Mouse (Mus musculus) embryonic facial prominence, embryonic 15.5 days (tissue): Measurements from ENCODE around the gene Ints7. TPM values are rescaled to one million over a fixed set of nuclear protein-coding genes. Genes with fewer than 3 reads are reported as not detected.

Experiments
- ATAC-seq: fragments of 200-750 bp; cut with Nextera tagmentation; 2 replicates; pipeline ENCODE4 v1.8.0; 2017; ENCODE audit warnings: low read depth, moderate TSS enrichment; ENCODE audit not compliant: insufficient number of reproducible peaks, low FRiP score, low TSS enrichment
- H3K27ac ChIP-seq: fragments of 300-500 bp; sonication (generic); replicated peaks from 2 replicates; pipeline ENCODE4 v1.5.1; 2015; ENCODE audit warnings: mild to moderate bottlenecking, inconsistent platforms
- H3K27me3 ChIP-seq: fragments of 300-500 bp; sonication (generic); 2 replicates; pipeline ENCODE4 v1.6.1; 2015; ENCODE audit warnings: inconsistent platforms
- H3K36me3 ChIP-seq: fragments of 300-500 bp; sonication (generic); 2 replicates; pipeline ENCODE4 v1.6.1; 2015; ENCODE audit warnings: mild to moderate bottlenecking, inconsistent platforms
- H3K4me1 ChIP-seq: fragments of 300-500 bp; sonication (generic); 2 replicates; pipeline ENCODE4 v1.6.1; 2015; ENCODE audit warnings: inconsistent platforms
- H3K4me2 ChIP-seq: fragments of 300-500 bp; sonication (generic); replicated peaks from 2 replicates; pipeline ENCODE4 v1.6.1; 2015; ENCODE audit warnings: mild to moderate bottlenecking, inconsistent platforms
- H3K4me3 ChIP-seq: fragments of 300-500 bp; sonication (generic); replicated peaks from 2 replicates; pipeline ENCODE4 v1.5.1; 2015; ENCODE audit warnings: mild to moderate bottlenecking, inconsistent platforms
- H3K9ac ChIP-seq: fragments of 300-500 bp; sonication (generic); 2 replicates; pipeline ENCODE4 v1.6.1; 2015; ENCODE audit warnings: inconsistent platforms
- H3K9me3 ChIP-seq: fragments of 300-500 bp; sonication (generic); replicated peaks from 2 replicates; pipeline ENCODE4 v1.6.1; 2016; ENCODE audit warnings: inconsistent platforms
- WGBS: fragments of 180-500 bp; shearing (Covaris S2); methylation state at CpG from one replicate; pipeline ENCODE4 v1.1.7; 2015; 5-methylcytosine and 5-hydroxymethylcytosine counted together
- polyA plus RNA-seq: library from polyadenylated mRNA; unstranded; fragments of >200 nt; fragmentation: Nextera tagmentation; extraction: Ambion mirVana; gene quantifications from 2 replicates; pipeline ENCODE4 v1.2.1, GENCODE M21; 2015

The Ints7 gene
- polyA plus RNA-seq, 1 experiment from 2014 or later = 47.7 TPM

GRCm38 (mm10) chr1:191557109-191557508 lies 18.3 kb upstream of the Ints7 start:
- no peaks in the 10 kb centered on the region for H3K9me3 ChIP-seq
- no peaks in the 10 kb centered on the region for H3K27me3 ChIP-seq
- no peak overlapping the region for H3K27ac ChIP-seq
- no peaks in the 10 kb centered on the region for H3K4me1 ChIP-seq
- H3K4me2 ChIP-seq = no peak overlapping the region
- H3K36me3 ChIP-seq = peaks cover 18% of the 10 kb centered on the region
- no peak for ATAC-seq
- 59% methylated on average over 8 of the region's 8 CpGs for WGBS
- H3K9ac ChIP-seq = no peak overlapping the region
- no peak overlapping the region for H3K4me3 ChIP-seq

- Histone ChIP-seq H3K9me3 (no peaks in the 10 kb centered on the region), H3K27me3 (no peaks in the 10 kb centered on the region), H3K4me3 (no peak overlapping the region), H3K36me3 (peaks cover 13% of the 10 kb centered on the region), H3K27ac (no peak overlapping the region), H3K9ac (no peak overlapping the region), H3K4me2 (no peak overlapping the region), H3K4me1 (no peaks in the 10 kb centered on the region)
- WGBS = 88% methylated on average over 5 of the region's 5 CpGs
- ATAC-seq = no peak
Observed at GRCm38 (mm10) chr1:191559779-191560178, 15.7 kb upstream of the Ints7 start.

GRCm38 (mm10) chr1:191562823-191563365 lies 12.5 kb upstream of the Ints7 start:
- Histone ChIP-seq H3K4me3 (no peak overlapping the region), H3K4me1 (no peaks in the 10 kb centered on the region), H3K9me3 (no peaks in the 10 kb centered on the region), H3K36me3 (peaks cover 7% of the 10 kb centered on the region; the same call in 1 of the 2 replicates), H3K9ac (no peak overlapping the region), H3K27me3 (no peaks in the 10 kb centered on the region), H3K4me2 (no peak overlapping the region), H3K27ac (no peak overlapping the region)
- no peak for ATAC-seq
- WGBS = 55% methylated on average over 6 of the region's 6 CpGs

GRCm38 (mm10) chr1:191567859-191568258 lies 7.6 kb upstream of the Ints7 start:
- Histone ChIP-seq H3K36me3 (peaks cover 11% of the 10 kb centered on the region; the same call in 1 of the 2 replicates), H3K9ac (no peak overlapping the region), H3K4me3 (no peak overlapping the region), H3K4me1 (no peaks in the 10 kb centered on the region), H3K9me3 (no peaks in the 10 kb centered on the region), H3K27me3 (no peaks in the 10 kb centered on the region), H3K27ac (no peak overlapping the region), H3K4me2 (no peak overlapping the region)
- WGBS = 83% methylated on average over 1 of the region's 1 CpGs
- ATAC-seq = no peak

GRCm38 (mm10) chr1:191569625-191570024 lies 5.8 kb upstream of the Ints7 start:
- Histone ChIP-seq H3K9ac (no peak overlapping the region), H3K36me3 (peaks cover 7% of the 10 kb centered on the region; the same call in 1 of the 2 replicates), H3K27ac (no peak overlapping the region), H3K9me3 (no peaks in the 10 kb centered on the region), H3K27me3 (no peaks in the 10 kb centered on the region), H3K4me3 (no peak overlapping the region), H3K4me1 (0 out of 2 replicates have a peak, but pooled peaks cover 5% of the 10 kb centered on the region), H3K4me2 (no peak overlapping the region)
- ATAC-seq = no peak
- WGBS = 96% methylated on average over 2 of the region's 2 CpGs

GRCm38 (mm10) chr1:191570415-191570814 lies 5.0 kb upstream of the Ints7 start:
- peaks cover 7% of the 10 kb centered on the region; the same call in 1 of the 2 replicates for H3K36me3 ChIP-seq
- H3K27ac ChIP-seq = no peak overlapping the region
- no peak for ATAC-seq
- H3K4me1 ChIP-seq = 0 out of 2 replicates have a peak, but pooled peaks cover 5% of the 10 kb centered on the region
- no peak overlapping the region for H3K4me2 ChIP-seq
- H3K4me3 ChIP-seq = no peak overlapping the region
- H3K27me3 ChIP-seq = no peaks in the 10 kb centered on the region
- H3K9me3 ChIP-seq = no peaks in the 10 kb centered on the region
- H3K9ac ChIP-seq = no peak overlapping the region
- WGBS = 91% methylated on average over 3 of the region's 3 CpGs

- Histone ChIP-seq H3K9ac (peak overlapping the region; percentile 78), H3K4me1 (peaks cover 24% of the 10 kb centered on the region), H3K4me2 (peak overlapping the region; percentile 69), H3K36me3 (peaks cover 4% of the 10 kb centered on the region; the same call in 1 of the 2 replicates), H3K27me3 (no peaks in the 10 kb centered on the region), H3K4me3 (peak overlapping the region; percentile 91), H3K27ac (peak overlapping the region; percentile 94), H3K9me3 (no peaks in the 10 kb centered on the region)
- 1% methylated on average over 13 of the region's 13 CpGs for WGBS
- ATAC-seq = no peak
Observed at GRCm38 (mm10) chr1:191573906-191574639, 1.4 kb upstream of the Ints7 start.

GRCm38 (mm10) chr1:191574871-191575457 lies 472 bp upstream of the Ints7 start:
- ATAC-seq = peak; percentile 36; the same call in 1 of the 2 replicates
- Histone ChIP-seq H3K4me3 (peak overlapping the region; percentile 91), H3K4me1 (peaks cover 24% of the 10 kb centered on the region), H3K27ac (peak overlapping the region; percentile 94), H3K27me3 (no peaks in the 10 kb centered on the region), H3K4me2 (peak overlapping the region; percentile 69), H3K36me3 (peaks cover 4% of the 10 kb centered on the region; the same call in 1 of the 2 replicates), H3K9me3 (no peaks in the 10 kb centered on the region), H3K9ac (peak overlapping the region; percentile 78)
- under 1% methylated on average over 52 of the region's 52 CpGs for WGBS

GRCm38 (mm10) chr1:191579524-191579923 lies 4.1 kb downstream of the Ints7 start:
- no peak overlapping the region for H3K9ac ChIP-seq
- H3K4me1 ChIP-seq = peaks cover 19% of the 10 kb centered on the region
- no peak overlapping the region for H3K4me2 ChIP-seq
- H3K27me3 ChIP-seq = no peaks in the 10 kb centered on the region
- H3K4me3 ChIP-seq = no peak overlapping the region
- 76% methylated on average over 3 of the region's 3 CpGs for WGBS
- H3K36me3 ChIP-seq = peaks cover 22% of the 10 kb centered on the region
- no peak overlapping the region for H3K27ac ChIP-seq
- no peaks in the 10 kb centered on the region for H3K9me3 ChIP-seq
- no peak for ATAC-seq

GRCm38 (mm10) chr1:191581641-191582040 lies 6.2 kb downstream of the Ints7 start:
- no peaks in the 10 kb centered on the region for H3K9me3 ChIP-seq
- H3K4me2 ChIP-seq = no peak overlapping the region
- no peak overlapping the region for H3K27ac ChIP-seq
- no peaks in the 10 kb centered on the region for H3K27me3 ChIP-seq
- WGBS = 67% methylated on average over 4 of the region's 4 CpGs
- no peak for ATAC-seq
- H3K36me3 ChIP-seq = peaks cover 36% of the 10 kb centered on the region
- H3K4me3 ChIP-seq = no peak overlapping the region
- no peak overlapping the region for H3K9ac ChIP-seq
- peaks cover 16% of the 10 kb centered on the region for H3K4me1 ChIP-seq

GRCm38 (mm10) chr1:191583836-191584235 lies 8.4 kb downstream of the Ints7 start:
- no peak for ATAC-seq
- no peak overlapping the region for H3K4me2 ChIP-seq
- H3K9me3 ChIP-seq = no peaks in the 10 kb centered on the region
- H3K27ac ChIP-seq = no peak overlapping the region
- WGBS = 96% methylated on average over 4 of the region's 4 CpGs
- no peak overlapping the region for H3K4me3 ChIP-seq
- no peaks in the 10 kb centered on the region for H3K27me3 ChIP-seq
- H3K9ac ChIP-seq = no peak overlapping the region
- H3K4me1 ChIP-seq = no peaks in the 10 kb centered on the region
- H3K36me3 ChIP-seq = peaks cover 55% of the 10 kb centered on the region
